Mouse (Mus musculus): ENCODE data around the gene Hist1h4k.
"Not testable (repeated sequence)": the region's sequence is repeated elsewhere in the genome, so short reads cannot be mapped to it uniquely, and the experiment has no call there.

DNA sequence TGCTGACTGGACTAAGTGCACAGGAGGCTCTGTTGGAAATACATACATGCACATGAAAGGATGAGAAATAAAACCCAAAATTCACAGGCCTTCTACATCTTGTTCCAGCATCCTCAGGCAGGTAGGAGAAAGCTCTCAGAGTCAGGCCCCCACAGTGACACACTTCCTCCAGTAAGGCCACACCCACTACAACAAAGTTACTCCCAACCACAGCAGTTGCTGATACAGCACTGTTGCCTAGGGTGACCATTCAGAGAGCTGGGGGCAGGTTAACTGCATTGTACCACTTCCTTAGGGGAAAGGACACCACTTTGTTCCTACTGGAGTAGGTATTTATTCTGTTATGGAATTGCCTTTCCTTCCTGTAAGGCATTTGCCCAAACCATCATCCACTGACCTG is 46.9 kb upstream of the Hist1h4k start:
- TF ChIP-seq CTCF, EP300 (IDR thresholded peaks at IDR 0.05): not testable (repeated sequence)
